Mouse (Mus musculus) liver, embryonic 16.5 days (tissue): ENCODE data around the gene Dis3l2. TPM values are rescaled to one million over a fixed set of nuclear protein-coding genes. Genes with fewer than 3 reads are reported as not detected.

Experiments
- ATAC-seq: fragments of 200-750 bp; cut with Nextera tagmentation; 2 replicates; pipeline ENCODE4 v1.8.0; 2017; ENCODE audit warnings: low read depth, mild to moderate bottlenecking, moderate number of reproducible peaks, moderate library complexity
- H3K27ac ChIP-seq: fragments of 300-500 bp; sonication (generic); 2 replicates; pipeline ENCODE4 v1.5.1; 2014; ENCODE audit warnings: mild to moderate bottlenecking, low read length
- H3K27me3 ChIP-seq: fragments of 300-500 bp; sonication (generic); 2 replicates; pipeline ENCODE4 v1.6.1; 2014; ENCODE audit warnings: low read depth, low read length, mixed read lengths; ENCODE audit not compliant: control insufficient read depth, insufficient read depth
- H3K36me3 ChIP-seq: fragments of 300-500 bp; sonication (generic); 2 replicates; pipeline ENCODE4 v1.6.1; 2014; ENCODE audit warnings: mild to moderate bottlenecking; ENCODE audit not compliant: control insufficient read depth, insufficient read depth
- H3K4me1 ChIP-seq: fragments of 300-500 bp; sonication (generic); 2 replicates; pipeline ENCODE4 v1.6.1; 2014; ENCODE audit warnings: low read depth, low read length, mixed read lengths; ENCODE audit not compliant: control insufficient read depth
- H3K4me2 ChIP-seq: fragments of 300-500 bp; sonication (generic); 2 replicates; pipeline ENCODE4 v1.6.1; 2014; ENCODE audit warnings: low read depth, low read length, mixed read lengths
- H3K4me3 ChIP-seq: fragments of 300-500 bp; sonication (generic); 2 replicates; pipeline ENCODE4 v1.5.1; 2014; ENCODE audit warnings: low read depth, mild to moderate bottlenecking, low read length
- H3K9ac ChIP-seq: fragments of 300-500 bp; sonication (generic); 2 replicates; pipeline ENCODE4 v1.6.1; 2014; ENCODE audit warnings: low read depth, low read length
- H3K9me3 ChIP-seq: fragments of 300-500 bp; sonication (generic); replicated peaks from 2 replicates; pipeline ENCODE4 v1.6.1; 2016; ENCODE audit warnings: low read length; ENCODE audit not compliant: control insufficient read depth
- WGBS: fragments of 180-500 bp; shearing (Covaris S2); extraction: QIAGEN DNeasy Blood & Tissue Kit; methylation state at CpG from one replicate; pipeline ENCODE4 v1.1.7; 2014; ENCODE audit not compliant: insufficient replicate concordance; 5-methylcytosine and 5-hydroxymethylcytosine counted together
- polyA plus RNA-seq: library from polyadenylated mRNA; unstranded; fragments of >200 nt; fragmentation: Nextera tagmentation; extraction: Ambion mirVana; gene quantifications from 2 replicates; pipeline ENCODE4 v1.2.1, GENCODE M21; 2015

The Dis3l2 gene
- polyA plus RNA-seq, 1 experiment from 2014 or later: 9.2 TPM

DNA sequence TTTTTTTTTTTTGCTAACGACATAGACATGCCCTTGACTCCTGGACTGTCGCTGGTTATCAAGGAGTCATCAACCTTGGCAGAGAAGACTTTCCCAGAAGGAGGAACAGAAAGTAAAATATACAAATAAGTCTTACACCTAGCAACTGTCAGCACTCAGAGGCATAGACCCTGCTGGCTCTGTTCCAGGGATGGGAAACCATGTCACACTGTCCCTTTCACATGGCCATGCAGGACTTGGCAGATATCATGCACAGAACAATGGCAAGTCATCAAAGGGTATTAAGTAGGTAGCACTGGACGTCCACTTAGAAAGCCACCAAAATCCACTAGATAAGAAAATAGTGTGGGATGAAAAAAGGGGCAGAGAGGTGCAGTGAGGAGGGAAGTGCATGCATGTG, 46.5 kb downstream of the Dis3l2 start:
- Histone ChIP-seq H3K4me3 (no peak overlapping the region), H3K9me3 (no peaks in the 10 kb centered on the region), H3K4me2 (no peak overlapping the region), H3K27ac (no peak overlapping the region), H3K27me3 (no peaks in the 10 kb centered on the region), H3K4me1 (no peaks in the 10 kb centered on the region), H3K36me3 (no peaks in the 10 kb centered on the region; the same call in 1 of the 2 replicates), H3K9ac (no peak overlapping the region)
- WGBS: 52% methylated on average over 3 of the region's 3 CpGs
- ATAC-seq: no peak

DNA sequence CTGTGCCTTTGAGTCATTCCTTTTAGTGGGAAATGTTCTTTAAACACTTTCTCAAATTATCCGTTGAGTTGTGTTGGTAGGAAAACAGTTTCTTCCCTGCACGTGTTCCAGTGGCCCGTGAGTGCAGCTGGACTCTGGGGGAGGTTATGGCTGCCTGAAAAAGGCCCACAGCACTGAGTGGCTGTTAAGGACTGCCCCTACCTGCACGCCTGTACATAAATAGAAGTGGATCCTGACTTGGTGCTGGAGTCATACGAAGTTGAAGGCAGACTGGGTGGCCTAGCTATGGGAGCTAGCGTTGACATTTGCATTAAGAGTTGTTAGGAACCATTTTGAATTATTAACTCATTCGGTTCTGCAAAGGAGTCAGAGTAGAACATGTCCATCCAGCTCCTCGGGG, 49.8 kb downstream of the Dis3l2 start:
- 74% methylated on average over 8 of the region's 8 CpGs for WGBS
- no peaks in the 10 kb centered on the region for H3K36me3 ChIP-seq
- H3K9ac ChIP-seq: no peak overlapping the region
- H3K27ac ChIP-seq: no peak overlapping the region
- H3K27me3 ChIP-seq: no peaks in the 10 kb centered on the region
- no peaks in the 10 kb centered on the region for H3K9me3 ChIP-seq
- H3K4me3 ChIP-seq: no peak overlapping the region
- H3K4me2 ChIP-seq: no peak overlapping the region
- no peaks in the 10 kb centered on the region for H3K4me1 ChIP-seq
- ATAC-seq: no peak

DNA sequence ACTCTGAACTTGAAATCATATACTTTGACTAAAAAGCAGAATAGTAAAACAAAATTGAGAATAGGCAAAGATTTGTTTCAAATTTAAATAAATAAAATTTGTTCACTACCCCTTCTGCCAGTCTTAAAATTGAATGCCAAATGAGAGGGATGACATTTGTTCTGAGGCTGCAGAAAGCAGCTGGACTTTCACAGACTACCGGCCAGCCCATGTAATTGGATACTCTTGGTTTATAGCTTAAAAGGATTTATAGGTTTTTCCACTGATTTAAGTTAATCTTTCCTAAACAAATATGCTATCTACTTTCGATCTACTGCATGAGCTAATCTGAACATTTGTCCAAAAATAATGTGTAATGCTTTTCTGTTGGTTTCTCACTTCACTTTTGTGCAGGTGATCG, 50.7 kb downstream of the Dis3l2 start:
- WGBS: 74% methylated on average over 3 of the region's 3 CpGs
- no peak overlapping the region for H3K4me2 ChIP-seq
- H3K27me3 ChIP-seq: no peaks in the 10 kb centered on the region
- H3K4me1 ChIP-seq: no peaks in the 10 kb centered on the region
- no peaks in the 10 kb centered on the region for H3K9me3 ChIP-seq
- no peak overlapping the region for H3K27ac ChIP-seq
- ATAC-seq: no peak
- no peaks in the 10 kb centered on the region for H3K36me3 ChIP-seq
- no peak overlapping the region for H3K4me3 ChIP-seq
- H3K9ac ChIP-seq: no peak overlapping the region

DNA sequence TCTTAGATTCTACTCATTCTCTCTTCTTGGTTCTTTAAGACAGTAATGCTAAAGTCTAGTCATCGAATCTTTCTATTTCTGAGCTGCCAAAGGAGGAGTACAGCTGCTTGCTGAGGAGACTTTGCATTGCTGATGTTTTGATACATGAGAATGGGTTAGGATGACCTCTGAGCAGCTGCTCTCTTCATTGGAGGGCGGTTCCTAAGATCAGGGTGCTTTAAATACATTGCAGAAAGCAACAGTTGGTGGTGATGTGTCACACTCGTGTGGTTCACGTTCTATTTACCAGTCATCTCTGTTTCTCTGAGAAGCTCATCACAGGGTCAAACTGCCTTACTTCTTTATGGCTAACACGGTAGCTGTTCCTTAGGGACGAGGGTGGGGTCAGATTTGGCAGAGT, 54.5 kb downstream of the Dis3l2 start:
- H3K27me3 ChIP-seq: no peaks in the 10 kb centered on the region
- WGBS: 75% methylated on average over 6 of the region's 6 CpGs
- no peak overlapping the region for H3K4me3 ChIP-seq
- H3K4me1 ChIP-seq: no peaks in the 10 kb centered on the region
- no peaks in the 10 kb centered on the region for H3K9me3 ChIP-seq
- no peak overlapping the region for H3K4me2 ChIP-seq
- ATAC-seq: no peak
- no peak overlapping the region for H3K9ac ChIP-seq
- H3K36me3 ChIP-seq: no peaks in the 10 kb centered on the region; the same call in 1 of the 2 replicates
- no peak overlapping the region for H3K27ac ChIP-seq

DNA sequence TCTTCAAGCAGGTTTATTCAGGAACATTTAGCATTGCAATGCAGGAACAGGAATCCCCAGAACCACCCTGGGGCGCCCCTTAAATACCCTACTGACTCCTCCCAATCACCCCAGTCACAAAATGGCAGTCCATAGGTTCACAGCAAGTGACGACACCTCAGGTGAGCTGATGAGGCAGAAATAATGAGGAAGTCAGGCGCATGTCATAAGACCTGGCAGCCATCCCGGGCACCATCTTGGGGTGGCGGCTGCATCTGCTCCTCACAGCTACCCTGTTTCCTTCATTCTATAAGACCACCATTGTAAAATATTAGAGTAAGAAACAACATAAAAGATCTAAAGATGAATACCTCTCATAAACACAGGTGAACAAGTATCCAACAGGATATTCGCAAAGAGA, 58.6 kb downstream of the Dis3l2 start:
- Histone ChIP-seq H3K36me3 (no peaks in the 10 kb centered on the region; the same call in 1 of the 2 replicates), H3K4me1 (no peaks in the 10 kb centered on the region), H3K9me3 (no peaks in the 10 kb centered on the region), H3K4me2 (no peak overlapping the region), H3K27ac (no peak overlapping the region), H3K27me3 (no peaks in the 10 kb centered on the region), H3K4me3 (no peak overlapping the region), H3K9ac (no peak overlapping the region)
- no peak for ATAC-seq
- 82% methylated on average over 6 of the region's 6 CpGs for WGBS

DNA sequence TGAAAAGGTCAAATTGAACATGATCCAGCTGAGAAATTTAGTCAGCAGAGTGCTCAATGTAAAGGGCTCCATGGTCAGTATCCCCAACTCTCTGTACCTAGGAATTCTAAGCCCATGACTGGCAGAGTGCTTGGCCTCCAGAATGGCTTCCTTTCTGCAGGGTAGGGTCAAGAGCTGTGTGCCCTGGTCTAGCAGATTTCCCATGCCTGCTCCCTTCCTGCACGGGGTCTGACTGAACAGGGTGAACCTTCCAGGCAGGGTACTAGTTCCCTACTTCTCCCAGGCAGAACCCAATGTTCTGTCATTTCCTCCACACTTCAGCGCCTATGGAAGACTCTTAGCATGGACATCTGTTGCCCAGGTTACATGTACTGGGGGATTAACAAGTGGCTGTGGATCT, 97.6 kb downstream of the Dis3l2 start:
- Histone ChIP-seq H3K27me3 (no peaks in the 10 kb centered on the region), H3K4me2 (no peak overlapping the region), H3K9ac (no peak overlapping the region), H3K27ac (no peak overlapping the region), H3K9me3 (no peaks in the 10 kb centered on the region), H3K36me3 (no peaks in the 10 kb centered on the region), H3K4me1 (no peaks in the 10 kb centered on the region), H3K4me3 (no peak overlapping the region)
- no peak for ATAC-seq
- 80% methylated on average over 2 of the region's 2 CpGs for WGBS

DNA sequence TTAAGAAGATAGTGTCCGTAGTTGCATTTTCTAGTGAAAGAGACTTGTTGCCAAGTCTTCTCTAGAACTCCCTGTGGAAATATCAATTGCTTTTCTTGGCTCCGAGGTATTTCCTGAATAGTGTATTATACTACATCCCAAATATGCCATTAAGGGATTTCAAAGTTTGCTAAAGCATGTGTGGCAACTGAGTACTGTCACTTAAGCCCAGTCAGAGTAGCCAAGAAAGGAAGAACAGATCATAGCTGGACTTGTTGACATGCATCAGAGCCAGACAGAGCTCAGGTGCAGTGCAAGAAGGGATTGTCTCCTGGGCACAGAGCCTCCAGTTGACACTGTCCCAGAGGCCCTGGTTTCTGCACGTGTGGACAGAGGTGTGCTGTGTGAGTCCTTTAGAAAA, 108.1 kb downstream of the Dis3l2 start:
- H3K9ac ChIP-seq: no peak overlapping the region
- no peaks in the 10 kb centered on the region for H3K27me3 ChIP-seq
- H3K36me3 ChIP-seq: no peaks in the 10 kb centered on the region
- no peak overlapping the region for H3K27ac ChIP-seq
- H3K4me2 ChIP-seq: no peak overlapping the region
- no peaks in the 10 kb centered on the region for H3K9me3 ChIP-seq
- no peaks in the 10 kb centered on the region for H3K4me1 ChIP-seq
- WGBS: 57% methylated on average over 3 of the region's 3 CpGs
- ATAC-seq: no peak
- no peak overlapping the region for H3K4me3 ChIP-seq

DNA sequence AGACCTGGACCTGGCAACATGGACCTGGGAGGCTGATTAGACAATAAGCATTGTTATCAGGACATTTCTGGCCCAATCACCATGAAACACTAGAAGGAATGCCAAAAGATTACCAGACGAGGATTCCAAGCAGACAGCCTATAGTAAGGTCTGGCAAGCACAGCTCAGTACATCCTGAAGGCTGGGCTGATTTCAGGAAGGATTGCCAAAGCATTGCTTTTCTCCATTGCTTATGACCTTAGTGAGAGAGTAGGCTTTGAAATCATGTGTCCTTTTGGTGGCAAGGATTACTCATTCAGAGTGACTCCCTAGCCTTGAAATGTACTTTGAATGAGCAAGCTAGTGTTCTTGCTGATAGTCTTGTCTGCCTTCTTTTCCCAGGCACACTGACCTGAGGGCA, 118.7 kb downstream of the Dis3l2 start:
- no peak overlapping the region for H3K9ac ChIP-seq
- no peak overlapping the region for H3K27ac ChIP-seq
- 39% methylated on average over 1 of the region's 1 CpGs for WGBS
- no peak for ATAC-seq
- no peak overlapping the region for H3K4me3 ChIP-seq
- no peaks in the 10 kb centered on the region for H3K27me3 ChIP-seq
- H3K4me1 ChIP-seq: no peaks in the 10 kb centered on the region
- H3K4me2 ChIP-seq: no peak overlapping the region
- no peaks in the 10 kb centered on the region for H3K9me3 ChIP-seq
- H3K36me3 ChIP-seq: no peaks in the 10 kb centered on the region

DNA sequence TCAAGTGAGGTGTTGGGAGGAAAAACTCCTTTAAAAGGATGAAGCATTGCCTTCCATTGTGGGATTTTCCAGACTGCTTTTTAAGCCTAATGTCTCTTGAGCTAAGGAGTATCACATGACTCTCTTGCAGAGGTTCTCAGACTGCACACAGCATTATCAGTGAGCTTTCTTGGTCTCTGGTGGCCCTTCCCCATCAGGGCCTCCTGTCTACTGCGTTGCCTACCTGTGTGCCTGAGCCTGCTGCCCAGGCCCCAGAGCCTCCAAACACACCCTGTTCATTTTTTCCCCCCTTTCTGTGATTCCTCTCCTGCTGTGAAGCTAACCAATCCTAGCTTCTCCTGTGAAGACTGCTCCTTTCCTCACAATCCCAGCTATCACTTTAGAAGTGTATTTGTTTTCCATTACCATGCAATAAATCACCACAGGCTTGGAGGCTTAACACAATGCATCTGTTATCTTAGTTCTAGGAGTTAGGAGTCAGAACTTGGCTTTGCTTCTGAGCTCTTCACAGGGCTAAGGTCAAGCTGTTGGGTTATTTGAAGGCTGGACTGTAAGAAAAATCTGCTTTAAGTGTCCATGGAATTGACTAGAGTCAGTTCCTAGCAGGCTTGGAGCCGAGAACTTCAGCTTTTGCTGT, 130.9 kb downstream of the Dis3l2 start:
- H3K27ac ChIP-seq: no peak overlapping the region
- H3K9me3 ChIP-seq: no peaks in the 10 kb centered on the region
- no peak overlapping the region for H3K4me2 ChIP-seq
- WGBS: 60% methylated on average over 2 of the region's 2 CpGs
- no peaks in the 10 kb centered on the region for H3K27me3 ChIP-seq
- no peaks in the 10 kb centered on the region for H3K4me1 ChIP-seq
- H3K4me3 ChIP-seq: no peak overlapping the region
- ATAC-seq: no peak
- H3K36me3 ChIP-seq: no peaks in the 10 kb centered on the region
- no peak overlapping the region for H3K9ac ChIP-seq
